Mouse (Mus musculus) intestine, embryonic 16.5 days (tissue): ENCODE results near the gene Ccdc171. TPM values are rescaled to one million over a fixed set of nuclear protein-coding genes. Genes with fewer than 3 reads are reported as not detected.
"Not testable (repeated sequence)": the region's sequence is repeated elsewhere in the genome, so short reads cannot be mapped to it uniquely, and the experiment has no call there.

Source experiments
- ATAC-seq: fragments of 200-750 bp; cut with Nextera tagmentation; 2 replicates; pipeline ENCODE4 v1.8.0; 2017; ENCODE audit warnings: moderate TSS enrichment, moderate library complexity
- H3K27ac ChIP-seq: fragments of 300-500 bp; sonication (generic); 2 replicates; pipeline ENCODE4 v1.5.1; 2014; ENCODE audit warnings: mild to moderate bottlenecking, low read length
- H3K27me3 ChIP-seq: fragments of 300-500 bp; sonication (generic); replicated peaks from 2 replicates; pipeline ENCODE4 v1.6.1; 2014; ENCODE audit warnings: low read length, control low read depth, mixed read lengths; ENCODE audit not compliant: control insufficient read depth, insufficient read depth
- H3K36me3 ChIP-seq: fragments of 300-500 bp; sonication (generic); 2 replicates; pipeline ENCODE4 v1.6.1; 2014; ENCODE audit warnings: low read length, control low read depth; ENCODE audit not compliant: control insufficient read depth, insufficient read depth
- H3K4me1 ChIP-seq: fragments of 300-500 bp; sonication (generic); 2 replicates; pipeline ENCODE4 v1.6.1; 2014; ENCODE audit warnings: low read length, control low read depth, mixed read lengths; ENCODE audit not compliant: control insufficient read depth, insufficient read depth
- H3K4me2 ChIP-seq: fragments of 300-500 bp; sonication (generic); 2 replicates; pipeline ENCODE4 v1.6.1; 2014; ENCODE audit warnings: low read depth, low read length, control low read depth
- H3K4me3 ChIP-seq: fragments of 300-500 bp; sonication (generic); 2 replicates; pipeline ENCODE4 v1.5.1; 2014; ENCODE audit warnings: mild to moderate bottlenecking, low read length
- H3K9ac ChIP-seq: fragments of 300-500 bp; sonication (generic); 2 replicates; pipeline ENCODE4 v1.6.1; 2014; ENCODE audit warnings: low read depth, low read length
- H3K9me3 ChIP-seq: fragments of 300-500 bp; sonication (generic); 2 replicates; pipeline ENCODE4 v1.6.1; 2016; ENCODE audit warnings: low read length, control low read depth; ENCODE audit not compliant: control insufficient read depth
- WGBS: fragments of 180-500 bp; shearing (Covaris S2); extraction: QIAGEN DNeasy Blood & Tissue Kit; methylation state at CpG from one replicate; pipeline ENCODE4 v1.1.7; 2014; 5-methylcytosine and 5-hydroxymethylcytosine counted together
- polyA plus RNA-seq: library from polyadenylated mRNA; unstranded; fragments of >200 nt; fragmentation: Nextera tagmentation; extraction: Ambion mirVana; gene quantifications from 2 replicates; pipeline ENCODE4 v1.2.1, GENCODE M21; 2015

The Ccdc171 gene
- polyA plus RNA-seq, 1 experiment from 2014 or later: 1.9 TPM

GRCm38 (mm10) chr4:83501037-83501430, 24.3 kb upstream of the Ccdc171 start:
- no peak for ATAC-seq
- H3K27ac ChIP-seq: no peak overlapping the region
- H3K36me3 ChIP-seq: no peaks in the 10 kb centered on the region
- 53% methylated on average over 7 of the region's 7 CpGs for WGBS
- H3K9ac ChIP-seq: no peak overlapping the region
- H3K4me1 ChIP-seq: 0 out of 2 replicates have a peak, but pooled peaks cover 3% of the 10 kb centered on the region
- no peaks in the 10 kb centered on the region for H3K27me3 ChIP-seq
- no peaks in the 10 kb centered on the region for H3K9me3 ChIP-seq
- no peak overlapping the region for H3K4me3 ChIP-seq
- H3K4me2 ChIP-seq: no peak overlapping the region; the same call in 1 of the 2 replicates

GRCm38 (mm10) chr4:83509600-83509999, 15.7 kb upstream of the Ccdc171 start:
- H3K27ac ChIP-seq: no peak overlapping the region
- no peak overlapping the region for H3K4me3 ChIP-seq
- no peaks in the 10 kb centered on the region for H3K36me3 ChIP-seq
- ATAC-seq: no peak
- H3K9ac ChIP-seq: no peak overlapping the region
- no peak overlapping the region for H3K4me2 ChIP-seq
- no peaks in the 10 kb centered on the region for H3K27me3 ChIP-seq
- no peaks in the 10 kb centered on the region for H3K9me3 ChIP-seq
- WGBS: 54% methylated on average over 2 of the region's 2 CpGs
- H3K4me1 ChIP-seq: no peaks in the 10 kb centered on the region

DNA sequence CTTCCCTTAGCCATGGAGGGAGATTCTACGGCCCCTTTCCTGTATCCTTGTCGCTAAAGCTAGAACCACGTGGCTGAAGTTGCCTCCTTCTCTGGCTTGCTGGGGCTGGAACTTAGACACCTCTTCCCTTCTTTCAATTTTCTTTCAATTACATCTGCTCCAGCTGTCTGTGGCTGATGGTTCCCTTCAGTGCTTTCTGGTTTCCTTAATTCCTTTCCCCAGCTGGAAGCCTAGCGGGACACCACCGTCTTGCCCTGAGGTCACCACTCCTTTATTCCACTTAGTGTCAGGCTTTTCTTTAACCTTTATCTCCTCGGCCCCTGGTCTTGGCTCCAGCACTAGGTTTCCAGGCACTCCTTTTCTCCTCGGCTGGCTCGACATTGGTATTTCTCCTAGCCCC, 14.3 kb upstream of the Ccdc171 start:
- WGBS: 67% methylated on average over 8 of the region's 8 CpGs
- ATAC-seq: no peak

DNA sequence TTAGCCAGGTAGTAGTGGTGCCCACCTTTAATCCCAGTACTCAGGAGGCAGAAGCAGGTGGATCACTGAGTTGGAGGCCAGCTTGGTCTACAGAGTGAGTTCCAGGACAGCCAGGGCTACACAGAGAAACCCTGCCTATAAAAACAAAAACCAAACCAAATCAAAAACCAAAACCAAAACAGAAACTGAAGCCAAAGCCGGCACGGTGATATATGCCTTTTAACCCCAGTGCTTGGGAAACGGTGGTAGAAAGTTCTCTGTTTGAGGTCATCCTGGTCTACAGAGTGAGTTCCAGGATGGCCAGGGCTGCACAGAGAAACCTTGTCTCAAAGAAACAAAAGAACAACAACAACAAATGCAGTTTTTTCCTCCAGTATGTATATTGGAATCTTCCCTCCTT, 13.1 kb upstream of the Ccdc171 start:
- Histone ChIP-seq H3K9ac (no peak overlapping the region), H3K4me3 (no peak overlapping the region), H3K27ac (no peak overlapping the region), H3K36me3 (no peaks in the 10 kb centered on the region), H3K4me2 (no peak overlapping the region), H3K27me3 (no peaks in the 10 kb centered on the region), H3K9me3 (no peaks in the 10 kb centered on the region), H3K4me1 (no peaks in the 10 kb centered on the region)
- ATAC-seq: no peak
- 81% methylated on average over 3 of the region's 3 CpGs for WGBS

More for the DNA sequence above, 14.3 kb upstream of the Ccdc171 start:
- Histone ChIP-seq H3K27ac (no peak overlapping the region), H3K27me3 (no peaks in the 10 kb centered on the region), H3K36me3 (no peaks in the 10 kb centered on the region), H3K9me3 (no peaks in the 10 kb centered on the region), H3K9ac (no peak overlapping the region), H3K4me1 (no peaks in the 10 kb centered on the region), H3K4me3 (no peak overlapping the region), H3K4me2 (no peak overlapping the region)

DNA sequence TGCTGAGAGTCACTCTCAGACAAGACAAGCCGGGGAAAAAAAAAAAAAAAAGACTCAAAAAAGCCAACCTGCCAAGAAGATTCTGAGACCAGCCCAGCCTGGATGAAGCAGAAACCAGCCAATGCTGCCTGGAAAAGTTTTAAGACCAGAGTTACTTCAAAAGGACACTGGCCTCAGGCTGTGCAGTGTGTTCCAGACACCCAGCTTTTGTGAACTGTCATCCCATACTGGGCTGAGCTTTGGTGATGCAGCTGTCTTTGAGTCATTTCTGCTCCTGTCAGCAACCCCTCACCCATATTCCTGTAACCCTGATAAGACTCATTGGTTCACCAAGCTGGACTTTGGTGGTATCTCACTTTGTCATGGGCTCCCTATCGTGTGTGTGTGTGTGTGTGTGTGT, 12.7 kb upstream of the Ccdc171 start:
- no peak overlapping the region for H3K4me2 ChIP-seq
- ATAC-seq: no peak
- WGBS: 66% methylated on average over 2 of the region's 2 CpGs
- H3K27ac ChIP-seq: no peak overlapping the region
- H3K36me3 ChIP-seq: no peaks in the 10 kb centered on the region
- no peak overlapping the region for H3K9ac ChIP-seq
- H3K4me3 ChIP-seq: no peak overlapping the region
- H3K4me1 ChIP-seq: no peaks in the 10 kb centered on the region
- H3K9me3 ChIP-seq: no peaks in the 10 kb centered on the region
- H3K27me3 ChIP-seq: no peaks in the 10 kb centered on the region

DNA sequence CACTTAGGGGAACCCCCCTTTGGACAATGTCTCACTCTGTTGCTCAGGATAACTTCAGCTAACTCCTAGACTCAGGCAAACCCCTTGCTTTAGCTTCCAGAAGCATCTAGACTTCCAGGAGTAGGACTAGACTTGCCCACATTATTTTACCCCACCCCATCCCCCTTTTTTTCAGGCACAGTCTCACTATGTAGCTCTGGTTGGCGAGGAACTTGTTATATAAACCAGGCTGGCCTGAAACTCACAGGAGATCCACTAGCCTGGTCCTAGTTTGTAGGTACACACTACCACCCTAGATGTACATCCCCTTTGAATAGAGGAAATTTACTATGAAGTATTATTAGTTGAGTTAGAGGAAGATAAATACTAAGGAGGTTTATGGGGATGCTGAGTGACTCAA, 11.2 kb upstream of the Ccdc171 start:
- no peak for ATAC-seq
- H3K4me1 ChIP-seq: no peaks in the 10 kb centered on the region

GRCm38 (mm10) chr4:83514976-83515669, 10.2 kb upstream of the Ccdc171 start:
- H3K4me1 ChIP-seq: no peaks in the 10 kb centered on the region
- WGBS: 81% methylated on average over 10 of the region's 10 CpGs

More for the DNA sequence above, 11.2 kb upstream of the Ccdc171 start:
- H3K9me3 ChIP-seq: no peaks in the 10 kb centered on the region
- no peak overlapping the region for H3K9ac ChIP-seq
- H3K4me3 ChIP-seq: no peak overlapping the region
- no peaks in the 10 kb centered on the region for H3K36me3 ChIP-seq
- no peak overlapping the region for H3K4me2 ChIP-seq
- H3K27ac ChIP-seq: no peak overlapping the region
- H3K27me3 ChIP-seq: no peaks in the 10 kb centered on the region
- 79% methylated on average over 1 of the region's 1 CpGs for WGBS

DNA sequence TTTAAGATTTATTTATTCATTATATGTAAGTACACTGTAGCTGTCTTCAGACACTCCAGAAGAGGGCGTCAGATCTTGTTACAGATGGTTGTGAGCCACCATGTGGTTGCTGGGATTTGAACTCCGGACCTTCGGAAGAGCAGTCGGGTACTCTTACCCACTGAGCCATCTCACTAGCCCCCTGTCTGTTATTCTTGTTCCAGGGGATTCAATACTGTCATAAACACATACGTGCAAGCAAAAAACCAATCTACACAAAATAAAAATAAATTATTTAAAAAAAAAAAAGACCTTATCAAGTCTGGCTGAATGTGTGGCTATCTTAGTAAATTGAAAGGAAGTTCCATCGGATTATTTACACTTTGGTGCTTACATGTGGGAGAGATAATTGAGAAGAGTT, 9.2 kb upstream of the Ccdc171 start:
- H3K27me3 ChIP-seq, H3K4me1 ChIP-seq, H3K9ac ChIP-seq, H3K4me3 ChIP-seq, H3K36me3 ChIP-seq, ATAC-seq, H3K27ac ChIP-seq, H3K4me2 ChIP-seq, H3K9me3 ChIP-seq: not testable (repeated sequence)
- WGBS: 92% methylated on average over 5 of the region's 6 CpGs

More at GRCm38 (mm10) chr4:83514976-83515669, 10.2 kb upstream of the Ccdc171 start:
- H3K4me2 ChIP-seq: no peak overlapping the region
- H3K9ac ChIP-seq: no peak overlapping the region
- no peak for ATAC-seq
- no peaks in the 10 kb centered on the region for H3K27me3 ChIP-seq
- H3K9me3 ChIP-seq: no peaks in the 10 kb centered on the region
- H3K27ac ChIP-seq: no peak overlapping the region
- no peak overlapping the region for H3K4me3 ChIP-seq
- H3K36me3 ChIP-seq: no peaks in the 10 kb centered on the region

DNA sequence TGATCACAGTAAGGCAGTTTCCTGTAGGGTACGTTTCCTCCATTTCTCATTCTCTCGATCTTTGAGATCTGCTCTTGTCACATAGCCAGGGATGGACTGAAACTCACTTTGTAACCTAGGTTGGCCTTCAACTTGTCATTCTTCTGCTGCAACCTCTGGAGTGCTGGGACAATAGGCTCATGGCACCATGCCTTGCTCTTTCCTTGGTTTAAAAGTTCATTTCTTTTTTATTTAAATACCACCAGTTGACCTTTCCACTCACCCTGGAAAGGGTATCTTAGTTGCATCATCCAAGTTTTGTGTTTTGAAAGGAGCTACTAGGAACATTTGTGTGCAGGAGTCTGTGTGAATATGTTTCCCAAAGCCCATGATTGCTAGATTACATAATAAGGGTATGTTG, 6.2 kb upstream of the Ccdc171 start:
- H3K4me2 ChIP-seq: no peak overlapping the region
- H3K9ac ChIP-seq: no peak overlapping the region
- no peaks in the 10 kb centered on the region for H3K36me3 ChIP-seq
- ATAC-seq: no peak
- 88% methylated on average over 2 of the region's 2 CpGs for WGBS
- H3K9me3 ChIP-seq: no peaks in the 10 kb centered on the region
- no peaks in the 10 kb centered on the region for H3K4me1 ChIP-seq
- no peaks in the 10 kb centered on the region for H3K27me3 ChIP-seq
- no peak overlapping the region for H3K4me3 ChIP-seq
- H3K27ac ChIP-seq: no peak overlapping the region

GRCm38 (mm10) chr4:83519807-83520206, 5.5 kb upstream of the Ccdc171 start:
- 0 out of 2 replicates have a peak, but pooled peaks cover 2% of the 10 kb centered on the region for H3K4me1 ChIP-seq
- no peaks in the 10 kb centered on the region for H3K36me3 ChIP-seq
- H3K4me2 ChIP-seq: no peak overlapping the region
- H3K9me3 ChIP-seq: no peaks in the 10 kb centered on the region
- H3K9ac ChIP-seq: no peak overlapping the region
- H3K27me3 ChIP-seq: no peaks in the 10 kb centered on the region
- no peak overlapping the region for H3K27ac ChIP-seq
- no peak overlapping the region for H3K4me3 ChIP-seq
- no peak for ATAC-seq
